Comparison of ENCODE assay signal across 19 mouse cellular contexts in genomic region chr16:72225157-72225880, GRCm38 (mm10).
"Had no signal": no experiment of that assay in that cellular context is flagged by ENCODE, and none has a peak within 500 bp of the region (broad histone marks: within the 10 kb centered on the region; RNA-seq: fewer than 3 reads in every experiment).

No protein-coding gene starts in this region.

- H3K4me2 ChIP-seq: kidney, embryonic 15.5 days; liver, embryonic 13.5 days; midbrain, embryonic 13.5 days; neural tube, embryonic 13.5 days; stomach, embryonic 15.5 days had no signal

- H3K4me3 ChIP-seq: kidney, embryonic 15.5 days; left cerebral cortex, adult 2 months; liver, embryonic 13.5 days; megakaryocyte, embryonic 14.5 days; midbrain, embryonic 10.5 days; midbrain, embryonic 13.5 days; myocyte; neural tube, embryonic 13.5 days; stomach, embryonic 15.5 days had no signal

- H3K27ac ChIP-seq: kidney, embryonic 15.5 days; left cerebral cortex, adult 2 months; liver, embryonic 13.5 days; midbrain, embryonic 10.5 days; midbrain, embryonic 13.5 days; neural tube, embryonic 13.5 days; stomach, embryonic 15.5 days had no signal

- ATAC-seq: midbrain, embryonic 13.5 days; midbrain, embryonic 16.5 days had no signal

- H3K9me3 ChIP-seq: kidney, embryonic 15.5 days; liver, embryonic 13.5 days; megakaryocyte, embryonic 14.5 days; midbrain, embryonic 10.5 days; midbrain, embryonic 13.5 days; neural tube, embryonic 13.5 days; stomach, embryonic 15.5 days had no signal

- DNase-seq: kidney, adult 11 months; kidney, adult 8-10 months; kidney, postnatal 10 days; kidney, postnatal 36 days; layer of hippocampus, postnatal 36 days; liver, embryonic 13.5 days; retina, postnatal 1 day; right cerebral cortex, postnatal 25 days; spleen, adult 18-20 months; thymus, postnatal 36 days had no signal

- H3K36me3 ChIP-seq: kidney, embryonic 15.5 days; liver, embryonic 13.5 days; midbrain, embryonic 10.5 days; midbrain, embryonic 13.5 days; neural tube, embryonic 13.5 days; stomach, embryonic 15.5 days had no signal

- H3K4me1 ChIP-seq: kidney, embryonic 15.5 days; liver, embryonic 13.5 days; megakaryocyte, embryonic 14.5 days; stomach, embryonic 15.5 days had no signal

- H3K27me3 ChIP-seq: kidney, embryonic 15.5 days; liver, embryonic 13.5 days; megakaryocyte, embryonic 14.5 days; midbrain, embryonic 13.5 days; neural tube, embryonic 13.5 days; stomach, embryonic 15.5 days had no signal

- H3K9ac ChIP-seq: kidney, embryonic 15.5 days; liver, embryonic 13.5 days; midbrain, embryonic 13.5 days; neural tube, embryonic 13.5 days; stomach, embryonic 15.5 days had no signal
